Mouse (Mus musculus) forebrain, embryonic 16.5 days (tissue): ENCODE data around the gene Gpc4. TPM values are rescaled to one million over a fixed set of nuclear protein-coding genes. Genes with fewer than 3 reads are reported as not detected.

Experiments used
- ATAC-seq: fragments of 200-750 bp; cut with Nextera tagmentation; 2 replicates; pipeline ENCODE4 v1.8.0; 2017; ENCODE audit warnings: mild to moderate bottlenecking, moderate library complexity
- H3K27ac ChIP-seq: fragments of 300-500 bp; sonication (generic); 2 replicates; pipeline ENCODE4 v1.5.1; 2014; ENCODE audit warnings: low read length, control low read depth
- H3K27me3 ChIP-seq: fragments of 300-500 bp; sonication (generic); replicated peaks from 2 replicates; pipeline ENCODE4 v1.6.1; 2014; ENCODE audit warnings: low read length; ENCODE audit not compliant: control insufficient read depth, insufficient read depth
- H3K36me3 ChIP-seq: fragments of 300-500 bp; sonication (generic); 2 replicates; pipeline ENCODE4 v1.6.1; 2014; ENCODE audit not compliant: control insufficient read depth, insufficient read depth
- H3K4me1 ChIP-seq: fragments of 300-500 bp; sonication (generic); replicated peaks from 2 replicates; pipeline ENCODE4 v1.6.1; 2014; ENCODE audit warnings: low read length; ENCODE audit not compliant: control insufficient read depth, insufficient read depth
- H3K4me2 ChIP-seq: fragments of 300-500 bp; sonication (generic); 2 replicates; pipeline ENCODE4 v1.6.1; 2014; ENCODE audit warnings: mild to moderate bottlenecking, low read length, control low read depth
- H3K4me3 ChIP-seq: fragments of 300-500 bp; sonication (generic); replicated peaks from 2 replicates; pipeline ENCODE4 v1.5.1; 2014; ENCODE audit warnings: mild to moderate bottlenecking, low read length, control low read depth
- H3K9ac ChIP-seq: fragments of 300-500 bp; sonication (generic); replicated peaks from 2 replicates; pipeline ENCODE4 v1.6.1; 2014; ENCODE audit warnings: low read depth, low read length, control low read depth
- H3K9me3 ChIP-seq: fragments of 300-500 bp; sonication (generic); 2 replicates; pipeline ENCODE4 v1.6.1; 2016; ENCODE audit warnings: low read length; ENCODE audit not compliant: control insufficient read depth
- WGBS: fragments of 180-500 bp; shearing (Covaris S2); extraction: QIAGEN DNeasy Blood & Tissue Kit; methylation state at CpG from one replicate; pipeline ENCODE4 v1.1.7; 2014; 5-methylcytosine and 5-hydroxymethylcytosine counted together
- polyA plus RNA-seq: library from polyadenylated mRNA; unstranded; fragments of >200 nt; fragmentation: Nextera tagmentation; extraction: Ambion mirVana; gene quantifications from 2 replicates; pipeline ENCODE4 v1.2.1, GENCODE M21; 2015

The Gpc4 gene
- polyA plus RNA-seq, 1 experiment from 2014 or later: 31.3 TPM

- ATAC-seq: no peak
- 56% methylated on average over 6 of the region's 6 CpGs for WGBS
Observed at GRCm38 (mm10) chrX:52167519-52168244, 2.6 kb upstream of the Gpc4 start.

GRCm38 (mm10) chrX:52165555-52165938, 495 bp upstream of the Gpc4 start:
- Histone ChIP-seq H3K9ac (peak overlapping the region; percentile 66), H3K27ac (no peak overlapping the region), H3K36me3 (no peaks in the 10 kb centered on the region), H3K4me3 (peak overlapping the region; percentile 50), H3K4me2 (peak overlapping the region; percentile 67), H3K27me3 (no peaks in the 10 kb centered on the region; the same call in 1 of the 2 replicates), H3K4me1 (peaks cover 4% of the 10 kb centered on the region; the same call in 1 of the 2 replicates), H3K9me3 (no peaks in the 10 kb centered on the region)
- peak; percentile 62 for ATAC-seq
- WGBS: 27% methylated on average over 5 of the region's 7 CpGs

More at GRCm38 (mm10) chrX:52167519-52168244, 2.6 kb upstream of the Gpc4 start:
- H3K27me3 ChIP-seq: no peaks in the 10 kb centered on the region; the same call in 1 of the 2 replicates
- H3K9ac ChIP-seq: no peak overlapping the region
- no peak overlapping the region for H3K4me2 ChIP-seq
- no peak overlapping the region for H3K4me3 ChIP-seq
- H3K27ac ChIP-seq: no peak overlapping the region
- no peaks in the 10 kb centered on the region for H3K36me3 ChIP-seq
- no peaks in the 10 kb centered on the region for H3K9me3 ChIP-seq
- H3K4me1 ChIP-seq: peaks cover 4% of the 10 kb centered on the region; the same call in 1 of the 2 replicates

- WGBS: 21% methylated on average over 43 of the region's 44 CpGs
- Histone ChIP-seq H3K36me3 (no peaks in the 10 kb centered on the region), H3K27ac (peak overlapping the region; percentile 41; the same call in 1 of the 2 replicates), H3K4me1 (peaks cover 4% of the 10 kb centered on the region; the same call in 1 of the 2 replicates), H3K9me3 (no peaks in the 10 kb centered on the region), H3K27me3 (no peaks in the 10 kb centered on the region; the same call in 1 of the 2 replicates), H3K4me2 (peak overlapping the region; percentile 67), H3K4me3 (peak overlapping the region; percentile 50), H3K9ac (peak overlapping the region; percentile 66)
- no peak; the same call in 1 of the 2 replicates for ATAC-seq
Observed at GRCm38 (mm10) chrX:52164134-52164737, 816 bp downstream of the Gpc4 start.

GRCm38 (mm10) chrX:52163418-52164133, 1.5 kb downstream of the Gpc4 start:
- H3K4me1 ChIP-seq: peaks cover 4% of the 10 kb centered on the region; the same call in 1 of the 2 replicates
- H3K9ac ChIP-seq: peak overlapping the region; percentile 66
- H3K4me2 ChIP-seq: peak overlapping the region; percentile 67
- WGBS: 12% methylated on average over 24 of the region's 25 CpGs
- peak overlapping the region; percentile 50 for H3K4me3 ChIP-seq
- no peak for ATAC-seq
- no peak overlapping the region; the same call in 1 of the 2 replicates for H3K27ac ChIP-seq
- no peaks in the 10 kb centered on the region for H3K36me3 ChIP-seq
- H3K27me3 ChIP-seq: no peaks in the 10 kb centered on the region; the same call in 1 of the 2 replicates
- no peaks in the 10 kb centered on the region for H3K9me3 ChIP-seq

- 17% methylated on average over 6 of the region's 6 CpGs for WGBS
- Histone ChIP-seq H3K9ac (0 out of 2 replicates have a peak overlapping the region, but pooled peaks have one; percentile 22), H3K4me3 (peak overlapping the region; percentile 50), H3K9me3 (no peaks in the 10 kb centered on the region), H3K36me3 (no peaks in the 10 kb centered on the region), H3K4me2 (peak overlapping the region; percentile 67), H3K27ac (no peak overlapping the region), H3K27me3 (no peaks in the 10 kb centered on the region; the same call in 1 of the 2 replicates), H3K4me1 (peaks cover 6% of the 10 kb centered on the region; the same call in 1 of the 2 replicates)
- ATAC-seq: no peak
Observed at GRCm38 (mm10) chrX:52162756-52163155, 2.3 kb downstream of the Gpc4 start.

GRCm38 (mm10) chrX:52162206-52162605, 2.8 kb downstream of the Gpc4 start:
- Histone ChIP-seq H3K9me3 (no peaks in the 10 kb centered on the region), H3K4me2 (peak overlapping the region; percentile 67; the same call in 1 of the 2 replicates), H3K27me3 (no peaks in the 10 kb centered on the region; the same call in 1 of the 2 replicates), H3K4me1 (peaks cover 6% of the 10 kb centered on the region; the same call in 1 of the 2 replicates), H3K4me3 (peak overlapping the region; percentile 50), H3K36me3 (no peaks in the 10 kb centered on the region), H3K9ac (no peak overlapping the region), H3K27ac (no peak overlapping the region)
- 18% methylated on average over 1 of the region's 1 CpGs for WGBS
- ATAC-seq: no peak

- Histone ChIP-seq H3K9ac (no peak overlapping the region), H3K36me3 (no peaks in the 10 kb centered on the region), H3K9me3 (no peaks in the 10 kb centered on the region), H3K27me3 (no peaks in the 10 kb centered on the region), H3K4me3 (no peak overlapping the region), H3K4me2 (no peak overlapping the region), H3K27ac (no peak overlapping the region), H3K4me1 (0 out of 2 replicates have a peak, but pooled peaks cover 2% of the 10 kb centered on the region)
- 76% methylated on average over 5 of the region's 5 CpGs for WGBS
- ATAC-seq: no peak
Observed at GRCm38 (mm10) chrX:52159621-52160020, 5.4 kb downstream of the Gpc4 start.

- 72% methylated on average over 7 of the region's 7 CpGs for WGBS
- Histone ChIP-seq H3K27ac (no peak overlapping the region), H3K9me3 (no peaks in the 10 kb centered on the region), H3K4me3 (no peak overlapping the region), H3K9ac (no peak overlapping the region), H3K4me2 (no peak overlapping the region), H3K27me3 (no peaks in the 10 kb centered on the region), H3K4me1 (peaks cover 7% of the 10 kb centered on the region), H3K36me3 (no peaks in the 10 kb centered on the region)
- no peak for ATAC-seq
Observed at GRCm38 (mm10) chrX:52155408-52155953, 9.6 kb downstream of the Gpc4 start.
